Mouse (Mus musculus): ENCODE results near the gene Apobec3. TPM values are rescaled to one million over a fixed set of nuclear protein-coding genes. Genes with fewer than 3 reads are reported as not detected.
"Not testable (repeated sequence)": the region's sequence is repeated elsewhere in the genome, so short reads cannot be mapped to it uniquely, and the experiment has no call there.

The Apobec3 gene
- total RNA-seq, 2 experiments from 2014 or later: 8.7 to 10.1 TPM

DNA sequence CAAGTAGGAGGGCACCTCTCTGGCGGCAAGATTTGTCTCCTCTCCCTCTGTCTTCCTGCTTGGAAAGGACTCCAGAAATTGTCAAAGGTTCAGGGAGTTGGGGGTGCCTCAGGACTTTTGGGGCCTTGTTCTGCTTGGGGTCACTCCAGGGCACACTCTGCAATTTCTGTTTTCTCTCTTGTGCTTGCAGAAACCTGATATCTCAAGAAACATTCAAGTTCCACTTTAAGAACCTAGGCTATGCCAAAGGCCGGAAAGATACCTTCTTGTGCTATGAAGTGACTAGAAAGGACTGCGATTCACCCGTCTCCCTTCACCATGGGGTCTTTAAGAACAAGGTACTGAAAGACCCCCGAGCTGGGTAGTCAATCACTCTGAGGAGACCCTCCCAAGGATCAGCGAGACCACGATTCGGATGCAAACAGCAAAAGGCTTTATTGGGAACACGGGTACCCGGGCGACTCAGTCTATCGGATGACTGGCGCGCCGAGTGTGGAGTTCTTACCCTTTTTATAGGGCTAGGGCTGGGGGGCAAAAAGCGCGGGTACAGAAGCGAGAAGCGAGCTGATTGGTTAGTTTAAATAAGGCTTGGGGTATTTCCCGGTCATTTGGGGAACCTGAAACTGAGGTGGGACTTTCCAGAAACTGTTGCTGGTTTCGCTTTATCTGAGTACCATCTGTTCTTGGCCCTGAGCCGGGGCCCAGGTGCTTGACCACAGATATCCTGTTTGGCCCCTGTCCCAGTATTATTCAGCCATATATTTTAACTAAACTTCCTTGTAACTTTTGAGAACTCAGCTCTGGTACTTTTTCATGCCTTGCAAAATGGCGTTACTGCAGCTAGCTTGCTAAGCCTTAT, 4.0 kb downstream of the Apobec3 start:
- not testable (repeated sequence) for DNase-seq

DNA sequence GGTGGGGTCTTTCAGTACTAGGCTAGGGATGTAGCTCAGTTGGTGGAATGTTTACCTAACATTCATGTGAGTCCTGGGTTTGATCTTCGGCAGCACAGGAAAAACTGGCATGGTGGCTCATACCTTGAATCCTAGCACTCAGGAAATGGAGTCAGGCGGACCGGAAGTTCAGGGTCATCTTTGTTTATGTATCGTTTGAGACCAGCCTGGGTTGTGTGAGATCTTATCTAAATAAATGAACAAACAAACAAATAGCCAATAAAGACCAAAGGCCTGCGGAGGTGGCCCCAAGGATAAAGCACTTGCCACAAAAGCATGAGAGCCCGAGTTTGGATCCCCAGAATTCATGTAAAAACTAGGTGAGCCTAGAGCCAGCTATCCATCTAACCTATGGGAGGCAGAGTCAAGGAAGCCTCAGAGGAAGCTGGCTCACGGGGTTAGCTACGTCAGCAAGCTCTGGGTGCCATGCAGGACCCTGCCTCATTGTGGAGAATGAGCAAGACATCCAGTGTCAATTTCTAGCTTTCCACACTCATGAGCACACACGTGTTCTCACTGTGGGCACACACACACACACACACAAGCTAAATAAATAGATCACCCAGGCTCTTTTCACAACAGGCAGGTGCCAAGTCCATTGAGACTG, 4.7 kb downstream of the Apobec3 start:
- DNase-seq: no peak

DNA sequence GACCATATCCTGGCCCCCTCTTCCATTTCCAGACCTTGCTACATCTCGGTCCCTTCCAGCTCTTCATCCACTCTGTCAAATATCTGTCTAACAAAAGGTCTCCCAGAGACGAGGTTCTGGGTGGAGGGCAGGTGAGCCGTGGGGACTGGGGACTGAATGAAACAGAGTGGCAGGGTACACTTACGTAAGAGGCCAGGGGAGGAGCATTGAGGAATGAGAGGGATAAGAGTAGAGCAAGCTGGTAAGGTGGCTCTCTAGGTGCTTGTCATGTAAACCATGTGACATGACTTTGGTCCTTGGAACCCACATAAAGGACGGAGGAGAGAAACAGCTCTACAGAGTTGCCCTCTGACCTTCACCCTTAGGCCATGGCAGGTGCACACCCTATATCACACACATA, 7.5 kb downstream of the Apobec3 start:
- DNase-seq: no peak

DNA sequence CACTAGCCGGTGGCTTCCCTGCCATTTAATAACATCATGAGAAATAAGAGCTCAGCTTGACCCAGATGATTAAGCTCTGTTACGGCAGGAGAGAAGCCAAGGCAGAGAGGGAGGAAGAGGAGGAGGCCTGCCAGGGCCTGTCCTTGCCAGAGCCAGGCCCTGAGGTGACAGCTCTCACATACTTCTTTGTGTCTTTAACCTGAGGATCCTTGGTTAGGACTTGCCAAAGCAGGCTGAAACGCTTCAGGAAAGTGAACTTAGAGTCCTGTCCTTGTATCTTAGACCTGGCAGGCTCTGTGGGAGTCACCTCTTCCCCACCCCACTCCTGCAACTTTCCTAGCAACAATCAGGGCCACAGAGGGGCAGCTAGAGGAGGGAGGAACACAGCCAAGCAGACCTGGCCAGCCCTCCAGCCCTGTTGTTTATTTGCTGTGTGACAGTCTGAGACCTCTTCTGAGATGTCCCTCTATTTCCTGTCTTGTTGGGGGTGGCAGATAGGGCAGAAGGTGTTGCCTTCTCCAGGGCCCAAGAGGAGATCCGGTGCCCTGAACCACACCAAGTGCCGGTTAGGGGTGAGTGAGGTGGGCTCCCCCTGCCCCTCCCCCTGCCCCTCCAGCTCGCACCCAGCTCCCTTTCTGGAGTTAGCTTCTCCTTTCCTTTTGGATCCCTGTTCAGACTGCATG, 8.5 kb downstream of the Apobec3 start:
- DNase-seq: no peak

DNA sequence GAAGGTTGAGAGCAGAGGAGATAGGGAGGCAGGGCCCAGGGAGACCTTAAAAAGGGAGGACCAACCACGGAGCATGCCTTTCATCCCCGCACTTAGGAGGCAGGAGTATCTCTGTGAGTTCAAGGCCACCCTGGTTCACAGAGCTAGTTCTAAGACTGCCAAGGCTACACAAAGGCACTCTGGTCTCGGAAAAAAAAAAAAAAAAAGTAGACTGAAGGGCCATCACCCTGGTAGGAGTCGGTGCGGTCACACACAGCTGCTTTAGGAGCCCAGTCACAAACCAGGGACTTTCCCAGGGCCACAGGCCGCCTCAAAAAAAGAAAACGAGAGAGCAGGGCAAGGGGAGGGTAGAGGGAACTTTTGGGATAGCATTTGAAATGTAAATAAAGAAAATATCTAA, 9.3 kb downstream of the Apobec3 start:
- no peak for DNase-seq

DNA sequence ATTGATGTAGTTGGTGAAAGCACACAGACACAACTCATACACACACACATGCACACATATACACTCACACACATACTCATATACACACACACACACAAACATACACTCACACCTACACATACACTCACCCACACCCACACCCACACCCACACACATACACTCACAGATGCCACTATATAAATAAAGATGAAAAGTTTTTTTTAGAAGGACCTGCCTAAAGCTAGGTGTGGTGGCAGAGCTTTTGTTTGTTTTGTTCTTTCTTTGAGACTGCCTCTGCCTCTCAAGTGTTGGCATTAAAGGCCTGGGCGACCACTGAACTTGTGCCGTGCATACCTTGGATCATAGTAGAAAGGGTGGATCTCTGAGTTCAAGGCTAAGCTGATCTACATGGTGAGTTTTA, 9.9 kb downstream of the Apobec3 start:
- DNase-seq: no peak

DNA sequence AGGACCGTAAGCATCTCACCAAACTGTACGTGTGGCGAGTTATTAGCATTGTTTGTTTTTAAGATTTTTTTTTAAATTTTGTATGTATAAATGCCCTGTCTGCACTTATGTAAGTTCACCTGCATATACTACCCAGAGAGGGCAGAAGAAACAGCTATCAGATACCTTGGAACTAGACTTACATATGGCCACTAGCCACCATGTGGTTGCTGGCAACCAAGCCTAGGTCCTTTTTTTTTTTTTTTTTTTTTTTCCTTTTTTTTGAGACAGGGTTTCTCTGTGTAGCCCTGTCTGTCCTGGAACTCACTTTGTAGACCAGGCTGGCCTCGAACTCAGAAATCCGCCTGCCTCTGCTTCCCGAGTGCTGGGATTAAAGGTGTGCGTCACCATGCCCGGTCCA, 11.6 kb downstream of the Apobec3 start:
- not testable (repeated sequence) for DNase-seq

DNA sequence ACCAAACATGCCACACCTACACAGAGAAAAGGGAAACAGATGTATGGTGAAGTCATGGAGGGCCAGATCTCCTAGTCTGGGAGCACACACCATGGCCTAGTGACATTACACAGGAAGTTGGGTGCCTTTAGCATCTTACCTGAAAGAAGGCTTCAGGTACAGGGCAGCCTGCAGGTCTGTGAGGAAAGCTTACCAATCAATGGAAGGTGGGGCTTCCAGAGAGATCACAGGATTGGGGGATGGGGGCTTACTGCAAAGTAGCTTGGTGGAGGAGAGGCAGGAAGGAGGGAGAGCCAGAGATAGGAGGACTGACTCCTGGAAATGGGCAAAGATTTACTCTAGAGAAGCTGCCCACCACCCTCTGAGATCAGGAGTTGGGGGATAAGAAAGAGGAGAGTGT, 12.5 kb downstream of the Apobec3 start:
- DNase-seq: no peak

DNA sequence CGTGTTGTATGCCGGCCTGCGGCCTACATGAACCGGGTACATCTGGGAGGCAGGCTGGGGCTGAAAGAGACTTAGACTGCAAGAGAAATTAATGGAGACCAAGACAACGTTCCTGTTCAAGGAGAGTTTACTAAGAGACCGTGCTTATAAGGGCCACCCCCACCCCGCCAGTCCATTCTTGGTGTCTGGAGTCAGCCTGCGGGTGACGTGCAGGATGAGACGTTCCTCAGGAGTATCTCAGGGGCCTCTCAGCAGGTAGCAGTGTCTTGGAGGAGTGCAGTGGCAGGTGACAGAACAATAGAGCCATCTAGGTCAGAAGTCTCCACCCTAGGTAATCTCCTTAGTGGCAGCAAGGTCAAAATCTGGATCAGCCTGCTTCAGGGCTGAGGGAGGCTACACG, 13.2 kb downstream of the Apobec3 start:
- not testable (repeated sequence) for DNase-seq

DNA sequence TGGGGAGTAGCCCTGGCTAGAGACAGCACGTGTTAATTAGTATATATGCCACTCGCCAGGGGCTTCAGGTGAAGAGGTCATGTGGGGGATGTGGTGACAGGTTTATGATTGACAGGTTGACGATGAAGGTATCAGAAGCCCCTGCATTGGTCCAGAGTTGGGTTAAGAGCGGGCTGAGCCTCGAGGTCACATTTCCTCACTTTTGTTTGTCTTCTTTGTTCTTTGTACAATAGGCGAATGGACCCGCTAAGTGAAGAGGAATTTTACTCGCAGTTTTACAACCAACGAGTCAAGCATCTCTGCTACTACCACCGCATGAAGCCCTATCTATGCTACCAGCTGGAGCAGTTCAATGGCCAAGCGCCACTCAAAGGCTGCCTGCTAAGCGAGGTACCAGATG, 13.8 kb downstream of the Apobec3 start:
- DNase-seq: no peak

DNA sequence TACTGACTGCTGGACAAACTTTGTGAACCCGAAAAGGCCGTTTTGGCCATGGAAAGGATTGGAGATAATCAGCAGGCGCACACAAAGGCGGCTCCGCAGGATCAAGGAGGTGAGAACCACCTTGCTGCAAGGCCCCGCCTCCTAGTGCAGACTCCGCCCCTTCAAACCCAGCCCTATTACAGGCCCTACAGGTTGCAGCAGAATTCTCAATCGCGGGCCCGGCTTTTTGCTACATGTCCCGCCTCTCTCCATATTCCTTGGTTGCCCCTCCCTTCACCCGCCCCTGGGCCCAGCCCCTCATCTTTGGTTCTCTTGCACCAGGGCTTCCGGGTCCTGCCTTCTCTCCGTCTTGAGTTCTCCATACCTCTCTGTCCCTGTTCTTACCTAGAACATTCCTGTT, 15.4 kb downstream of the Apobec3 start:
- no peak for DNase-seq

DNA sequence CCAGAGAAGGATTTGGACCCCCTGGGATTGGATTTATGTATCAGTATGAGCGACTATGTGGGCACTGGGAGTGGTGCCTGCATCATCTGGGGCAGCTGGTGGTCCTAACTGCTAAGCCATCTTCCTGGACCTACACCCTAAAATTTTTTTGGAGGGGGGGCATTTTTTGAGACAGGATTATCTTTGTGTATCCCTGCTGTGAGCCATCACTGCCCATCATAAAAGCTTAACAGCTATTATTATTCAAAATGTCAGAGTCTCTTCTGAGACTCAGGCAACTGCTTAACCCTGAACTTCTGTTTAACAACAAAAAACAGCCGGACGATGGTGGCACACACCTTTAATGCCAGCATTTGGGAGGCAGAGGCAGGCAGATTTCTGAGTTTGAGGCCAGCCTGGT, 17.5 kb downstream of the Apobec3 start:
- DNase-seq: not testable (repeated sequence)

DNA sequence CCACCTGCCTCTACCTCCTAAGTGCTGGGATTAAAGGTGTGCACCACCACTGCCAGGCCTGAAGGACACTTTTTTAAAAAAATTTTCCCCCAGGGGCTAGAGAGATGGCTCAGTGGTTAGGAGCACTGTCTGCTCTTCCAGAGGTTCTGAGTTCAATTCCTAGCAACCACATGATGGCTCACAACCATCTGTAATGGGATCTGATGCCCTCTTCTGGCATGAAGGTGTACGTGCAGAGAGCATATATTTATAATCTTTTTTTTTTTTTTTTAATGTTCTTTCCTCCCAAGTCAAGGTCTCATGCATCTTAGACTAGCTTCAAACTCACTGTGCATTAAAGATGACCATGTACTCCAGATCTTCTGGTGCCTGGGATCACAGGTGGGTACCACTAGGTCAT, 19.4 kb downstream of the Apobec3 start:
- DNase-seq: not testable (repeated sequence)

DNA sequence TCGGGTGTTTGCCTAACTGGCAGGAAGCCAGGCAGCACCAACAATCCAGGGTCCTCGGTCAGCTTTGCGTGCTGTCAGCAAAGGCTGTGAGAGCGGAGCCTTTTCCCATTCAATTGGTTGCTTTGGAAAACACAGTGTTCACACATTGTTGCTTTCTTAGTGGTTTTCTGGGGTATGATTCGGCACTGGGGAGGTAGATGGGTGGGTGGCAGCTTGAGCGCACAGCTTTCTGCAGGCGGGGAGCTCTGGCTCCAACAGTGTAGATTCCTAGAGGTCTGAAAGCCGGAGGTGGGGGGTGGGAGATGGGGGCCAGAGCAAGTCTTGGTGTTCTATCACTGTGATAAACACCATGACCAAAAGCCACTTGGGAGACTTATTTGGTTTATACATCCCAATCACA, 19.9 kb downstream of the Apobec3 start:
- DNase-seq: no peak

DNA sequence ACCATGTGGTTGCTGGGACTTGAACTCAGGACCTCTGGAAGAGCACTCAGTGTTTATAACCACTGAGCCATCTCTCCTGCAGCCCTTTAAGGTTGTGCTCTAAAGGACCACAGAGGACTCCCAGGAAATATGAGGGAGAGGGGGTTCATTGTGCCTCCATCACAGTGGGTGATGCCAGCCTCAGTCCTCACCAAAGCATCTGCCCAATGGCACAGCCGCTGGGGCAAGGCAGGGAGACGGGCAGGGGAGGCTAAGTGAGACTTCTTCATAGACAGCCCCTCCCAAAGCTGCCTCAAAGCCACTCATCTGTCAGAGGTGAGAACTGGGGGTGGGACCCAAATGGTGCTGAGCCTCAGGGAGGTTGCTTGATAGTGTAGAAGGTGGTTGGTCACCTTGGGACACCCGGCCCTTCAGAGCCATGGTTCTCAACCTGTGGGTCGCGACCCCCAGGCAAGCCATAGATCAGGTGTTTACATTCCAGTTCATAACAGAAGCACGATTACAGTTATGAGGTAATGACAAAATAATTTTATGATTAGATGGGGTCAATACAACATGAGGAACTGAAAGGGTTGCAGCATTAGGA, 22.4 kb downstream of the Apobec3 start:
- DNase-seq: no peak

DNA sequence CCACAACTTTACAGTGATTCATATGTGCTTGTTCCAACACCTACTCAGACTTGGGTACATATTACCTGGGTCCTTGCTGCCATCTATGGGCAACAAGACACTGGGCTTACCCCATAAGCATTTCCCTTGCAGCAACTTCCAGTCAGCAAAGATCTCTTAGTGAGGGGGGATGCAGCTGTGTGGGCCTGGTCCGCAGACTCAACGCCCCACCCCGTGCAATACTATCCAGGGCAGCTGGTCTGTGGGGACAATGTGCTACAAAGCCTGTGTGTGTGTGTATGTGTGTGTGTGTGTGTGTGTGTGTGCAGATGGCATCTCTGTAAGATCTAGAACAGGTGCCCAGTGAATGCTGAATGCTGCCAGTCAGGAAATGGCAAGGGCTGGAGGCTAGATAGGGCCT, 22.9 kb downstream of the Apobec3 start:
- no peak for DNase-seq

DNA sequence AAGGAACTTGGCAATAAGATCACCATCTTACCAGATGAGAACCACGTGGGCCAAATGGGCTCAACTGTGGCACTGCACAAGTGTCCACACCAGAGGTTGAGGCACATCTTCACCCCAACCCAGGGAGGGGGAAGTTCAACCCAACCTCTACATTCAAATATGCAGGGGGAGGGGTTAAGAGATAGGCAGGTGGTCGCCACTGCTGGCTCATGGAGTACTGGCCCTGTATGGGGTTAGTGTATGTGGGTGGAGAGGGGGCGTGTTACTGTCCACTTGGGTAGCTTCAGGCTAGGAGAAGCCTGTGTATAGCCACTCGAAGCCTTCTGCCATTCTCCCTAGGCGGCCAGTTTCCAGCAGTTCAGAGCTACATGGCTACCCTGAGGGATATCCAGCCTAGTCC, 24.7 kb downstream of the Apobec3 start:
- no peak for DNase-seq

DNA sequence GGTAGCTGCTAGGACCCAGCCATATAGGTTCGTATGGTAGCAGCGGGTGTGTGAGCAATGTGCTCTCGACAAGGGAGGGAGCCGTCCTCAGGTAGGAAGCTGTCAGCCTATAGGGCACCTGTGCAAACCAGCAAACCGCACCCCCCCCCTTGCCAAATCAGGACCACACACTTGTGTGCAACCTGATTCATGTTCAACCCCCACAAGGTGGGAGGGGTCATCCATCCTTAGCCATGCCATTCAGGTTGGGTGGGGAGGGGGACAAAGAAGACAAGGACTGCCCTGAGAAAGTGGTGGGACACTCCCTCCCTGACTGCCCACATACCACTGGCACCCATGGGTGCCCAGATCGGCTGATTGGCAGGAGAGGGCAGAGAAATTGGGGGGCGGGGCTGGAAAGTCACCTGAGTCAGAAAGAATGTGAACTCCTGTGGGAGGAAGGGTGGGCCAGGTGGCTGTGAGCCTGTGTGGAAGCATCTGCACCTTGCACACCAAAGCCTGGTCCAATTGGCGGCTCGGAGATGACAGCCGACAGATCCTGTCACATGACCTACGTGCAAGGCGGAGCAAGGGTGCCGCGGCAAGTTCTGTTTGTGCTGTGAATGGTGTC, 25.8 kb downstream of the Apobec3 start:
- no peak for DNase-seq

DNA sequence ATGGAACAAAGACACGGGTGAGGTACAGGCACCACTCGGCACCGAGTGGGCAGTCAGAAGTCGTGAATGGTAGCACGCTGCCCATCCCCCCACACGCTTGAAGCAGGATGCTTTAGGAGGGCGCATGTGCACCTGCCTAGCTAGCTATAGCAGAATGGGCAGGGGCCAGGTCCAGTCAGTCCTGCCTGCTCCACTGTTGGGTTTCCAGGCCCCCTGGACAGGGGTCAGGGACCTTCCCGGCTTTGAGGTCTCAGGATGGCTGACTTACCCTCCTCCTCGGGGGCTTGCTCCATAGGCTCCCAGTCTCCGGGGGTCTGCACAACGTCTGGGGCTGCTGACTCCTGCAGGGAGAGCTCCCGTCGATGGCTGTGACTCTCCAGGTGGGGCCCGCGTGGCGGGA, 27.0 kb downstream of the Apobec3 start:
- no peak for DNase-seq

DNA sequence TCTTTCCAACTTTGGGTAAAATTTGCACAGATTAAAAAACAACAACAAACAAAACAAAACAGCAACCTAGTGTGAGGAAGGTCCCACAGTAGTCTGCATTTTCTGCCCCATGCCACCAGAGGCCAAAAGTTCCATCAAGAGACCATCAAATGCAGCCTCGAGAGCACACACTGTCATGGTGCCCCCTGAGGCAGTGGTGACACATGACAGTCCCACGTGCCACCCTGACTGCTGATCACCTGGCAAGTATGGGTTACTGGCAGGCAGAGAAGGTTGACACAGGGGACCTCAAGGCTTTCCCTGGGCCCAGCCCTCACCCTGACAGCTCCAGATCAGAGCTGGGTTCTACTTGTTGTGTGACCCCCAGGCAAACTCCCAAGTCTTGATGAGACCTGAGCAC, 28.3 kb downstream of the Apobec3 start:
- DNase-seq: no peak

DNA sequence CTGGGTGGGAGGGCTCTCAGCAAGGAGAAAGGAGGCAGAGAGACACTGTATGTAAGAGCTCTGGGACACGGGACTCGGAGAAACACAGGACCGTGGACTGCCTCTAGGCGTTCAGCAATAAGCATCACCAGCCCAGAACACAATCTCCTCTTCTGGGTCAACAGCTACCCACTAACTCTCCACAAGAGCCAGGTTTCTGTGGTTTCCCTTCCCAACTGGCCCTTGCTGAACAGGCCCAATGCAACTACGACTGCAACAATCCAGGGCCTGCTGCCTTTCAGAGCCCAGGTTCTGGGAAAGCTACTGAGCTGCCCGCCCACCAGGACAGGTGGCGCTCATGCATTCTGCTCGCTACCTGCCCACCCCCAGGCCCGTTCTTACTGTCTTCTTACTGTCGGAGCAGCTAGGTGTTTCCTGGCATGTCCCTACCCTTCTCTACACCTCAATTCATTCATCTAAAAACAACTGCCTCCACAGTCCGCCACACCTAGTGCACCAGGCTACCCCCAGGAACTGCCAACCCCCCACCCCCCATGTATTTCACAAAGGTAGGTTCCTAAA, 35.5 kb downstream of the Apobec3 start:
- no peak for DNase-seq

DNA sequence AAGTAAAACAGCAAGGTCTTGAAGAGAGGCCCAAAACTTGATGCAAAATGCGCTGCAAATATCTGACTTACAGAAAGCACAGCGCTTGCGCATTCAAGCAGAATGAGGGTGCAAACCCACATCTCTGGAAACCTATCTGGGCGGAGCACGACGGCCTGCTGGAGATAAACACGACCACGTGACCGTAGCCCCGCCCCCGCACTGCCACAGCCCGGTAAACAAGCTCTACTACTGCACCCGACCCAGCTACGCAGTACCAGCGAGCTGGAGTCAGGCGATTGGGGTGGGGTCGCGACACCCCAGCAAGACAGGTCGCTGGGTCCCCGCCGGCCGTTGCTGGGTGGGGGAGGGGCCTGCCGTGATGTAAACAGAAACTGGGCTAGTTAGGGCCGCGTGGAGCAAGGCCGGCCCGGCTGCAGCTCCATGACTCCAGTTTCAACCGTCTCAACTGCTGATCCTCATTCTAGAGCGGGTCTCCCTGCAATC, 36.2 kb downstream of the Apobec3 start:
- DNase-seq: peak; percentile 91

Data from heart, postnatal 4 days (tissue).